Mouse (Mus musculus) hindbrain, embryonic 13.5 days (tissue): ENCODE results near the gene Nmnat1. TPM values are rescaled to one million over a fixed set of nuclear protein-coding genes. Genes with fewer than 3 reads are reported as not detected.

Experiments
- ATAC-seq: fragments of 200-750 bp; cut with Nextera tagmentation; 2 replicates; pipeline ENCODE4 v1.8.0; 2017; ENCODE audit warnings: moderate TSS enrichment; ENCODE audit not compliant: low FRiP score
- H3K27ac ChIP-seq: fragments of 300-500 bp; sonication (generic); 2 replicates; pipeline ENCODE4 v1.5.1; 2015; ENCODE audit warnings: inconsistent platforms, mild to moderate bottlenecking, moderate library complexity
- H3K27me3 ChIP-seq: fragments of 300-500 bp; sonication (generic); 2 replicates; pipeline ENCODE4 v1.6.1; 2015; ENCODE audit warnings: mild to moderate bottlenecking, inconsistent platforms
- H3K36me3 ChIP-seq: fragments of 300-500 bp; sonication (generic); 2 replicates; pipeline ENCODE4 v1.6.1; 2015; ENCODE audit warnings: mild to moderate bottlenecking, inconsistent platforms
- H3K4me1 ChIP-seq: fragments of 300-500 bp; sonication (generic); replicated peaks from 2 replicates; pipeline ENCODE4 v1.6.1; 2015; ENCODE audit warnings: inconsistent platforms
- H3K4me2 ChIP-seq: fragments of 300-500 bp; sonication (generic); 2 replicates; pipeline ENCODE4 v1.6.1; 2015; ENCODE audit warnings: inconsistent platforms, mild to moderate bottlenecking, moderate library complexity
- H3K4me3 ChIP-seq: fragments of 300-500 bp; sonication (generic); 2 replicates; pipeline ENCODE4 v1.5.1; 2015; ENCODE audit warnings: mild to moderate bottlenecking, inconsistent platforms
- H3K9ac ChIP-seq: fragments of 300-500 bp; sonication (generic); 2 replicates; pipeline ENCODE4 v1.6.1; 2015; ENCODE audit warnings: mild to moderate bottlenecking, inconsistent platforms
- H3K9me3 ChIP-seq: fragments of 300-500 bp; sonication (generic); 2 replicates; pipeline ENCODE4 v1.6.1; 2016; ENCODE audit warnings: inconsistent platforms
- WGBS: fragments of 180-500 bp; shearing (Covaris S2); methylation state at CpG from one replicate; pipeline ENCODE4 v1.1.7; 2015; 5-methylcytosine and 5-hydroxymethylcytosine counted together
- polyA plus RNA-seq: library from polyadenylated mRNA; unstranded; fragments of >200 nt; fragmentation: Nextera tagmentation; extraction: Ambion mirVana; gene quantifications from 2 replicates; pipeline ENCODE4 v1.2.1, GENCODE M21; 2015

Gene Nmnat1
- polyA plus RNA-seq, 1 experiment from 2014 or later = 10.3 TPM

GRCm38 (mm10) chr4:149426325-149427199 is 58.4 kb downstream of the Nmnat1 start, which contains the start of gene Ube4b:
Ube4b (minus strand) TSS chr4:149426749.
- Histone ChIP-seq H3K36me3 (no peaks in the 10 kb centered on the region), H3K4me2 (peak within 1 kb of the TSS; percentile 89), H3K9me3 (no peaks in the 10 kb centered on the region), H3K9ac (peak within 1 kb of the TSS; percentile 95), H3K4me3 (peak within 1 kb of the TSS; percentile 96), H3K4me1 (peaks cover 30% of the 10 kb centered on the region), H3K27ac (peak within 1 kb of the TSS; percentile 99), H3K27me3 (no peaks in the 10 kb centered on the region)
- ATAC-seq = peak; percentile 95
- WGBS = under 1% methylated on average over 47 of the region's 50 CpGs

GRCm38 (mm10) chr4:149425801-149426292 is 59.2 kb downstream of the Nmnat1 start:
- peak overlapping the region; percentile 99 for H3K27ac ChIP-seq
- H3K9ac ChIP-seq = peak overlapping the region; percentile 95
- under 1% methylated on average over 35 of the region's 35 CpGs for WGBS
- H3K27me3 ChIP-seq = no peaks in the 10 kb centered on the region
- ATAC-seq = peak; percentile 31
- H3K4me2 ChIP-seq = peak overlapping the region; percentile 89
- H3K4me3 ChIP-seq = peak overlapping the region; percentile 96
- H3K9me3 ChIP-seq = no peaks in the 10 kb centered on the region
- peaks cover 37% of the 10 kb centered on the region for H3K4me1 ChIP-seq
- H3K36me3 ChIP-seq = no peaks in the 10 kb centered on the region

GRCm38 (mm10) chr4:149424755-149425154 is 60.2 kb downstream of the Nmnat1 start:
- ATAC-seq = no peak
- no peaks in the 10 kb centered on the region for H3K36me3 ChIP-seq
- H3K4me1 ChIP-seq = peaks cover 47% of the 10 kb centered on the region
- no peaks in the 10 kb centered on the region for H3K9me3 ChIP-seq
- WGBS = under 1% methylated on average over 9 of the region's 9 CpGs
- H3K27me3 ChIP-seq = no peaks in the 10 kb centered on the region
- H3K27ac ChIP-seq = peak overlapping the region; percentile 40; the same call in 1 of the 2 replicates
- peak overlapping the region; percentile 95 for H3K9ac ChIP-seq
- peak overlapping the region; percentile 89 for H3K4me2 ChIP-seq
- H3K4me3 ChIP-seq = peak overlapping the region; percentile 96

GRCm38 (mm10) chr4:149417854-149418365 is 67.1 kb downstream of the Nmnat1 start:
- H3K27ac ChIP-seq = no peak overlapping the region
- H3K9ac ChIP-seq = no peak overlapping the region
- WGBS = 83% methylated on average over 5 of the region's 5 CpGs
- no peaks in the 10 kb centered on the region for H3K9me3 ChIP-seq
- H3K4me3 ChIP-seq = no peak overlapping the region
- peaks cover 78% of the 10 kb centered on the region for H3K4me1 ChIP-seq
- ATAC-seq = no peak
- H3K36me3 ChIP-seq = no peaks in the 10 kb centered on the region
- H3K27me3 ChIP-seq = no peaks in the 10 kb centered on the region
- H3K4me2 ChIP-seq = no peak overlapping the region

Other genes starting within 250 kb of the Nmnat1 start
- 155 and 169 TPM in 2 replicates for gene Kif1b, start 177.5 kb downstream of the Nmnat1 start, polyA plus RNA-seq
- 56.5 and 59.5 TPM in 2 replicates for gene Ube4b, start 58.5 kb downstream of the Nmnat1 start, polyA plus RNA-seq
- gene Rbp7, start 30.2 kb downstream of the Nmnat1 start, polyA plus RNA-seq = not detected in 2 replicates
- 0.69 TPM in 1 of 2 replicates, not detected in the other for gene Tmem274, start 7.8 kb downstream of the Nmnat1 start, polyA plus RNA-seq
- gene Lzic, start within 50 bp of the Nmnat1 start, polyA plus RNA-seq = 42.4 and 45.1 TPM in 2 replicates
- gene Ctnnbip1, start 33.0 kb upstream of the Nmnat1 start, polyA plus RNA-seq = 85.3 and 85.4 TPM in 2 replicates
- gene Clstn1, start 101.3 kb upstream of the Nmnat1 start, polyA plus RNA-seq = 64.6 and 83.6 TPM in 2 replicates
- gene Pik3cd, start 217.4 kb upstream of the Nmnat1 start, polyA plus RNA-seq = 17.1 and 18.1 TPM in 2 replicates